Mouse (Mus musculus): Measurements from ENCODE around the gene Ncoa6. TPM values are rescaled to one million over a fixed set of nuclear protein-coding genes. Genes with fewer than 3 reads are reported as not detected.

Gene Ncoa6
- polyA plus RNA-seq, 1 experiment from 2014 or later = 31.0 TPM

DNA sequence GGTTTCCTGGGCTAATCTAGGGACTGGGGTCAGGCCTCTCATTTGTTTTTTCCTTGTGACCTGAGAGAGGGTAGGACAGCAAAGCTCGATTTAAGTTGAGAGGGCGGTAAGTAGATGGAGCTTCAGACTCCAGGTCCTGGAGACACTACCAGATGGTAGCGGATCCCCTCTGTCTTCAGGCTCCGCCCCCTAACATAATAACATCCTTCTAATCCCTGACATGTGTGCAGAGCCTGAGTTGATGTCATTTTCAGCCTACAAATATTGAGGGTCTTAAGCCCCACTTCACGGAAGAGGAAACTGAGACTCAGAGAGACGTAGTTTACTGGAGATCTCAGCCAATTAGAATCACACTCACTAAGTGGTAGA, 91.4 kb downstream of the Ncoa6 start:
- Histone ChIP-seq H3K9me3 (ENCODE audit: control insufficient read depth, low read length) (no peaks in the 10 kb centered on the region), H3K4me3 (ENCODE audit: low read depth, low read length) (peak overlapping the region; percentile 87), H3K4me2 (ENCODE audit: low read depth, severe bottlenecking) (peak overlapping the region; percentile 80), H3K9ac (ENCODE audit: low read length) (peak overlapping the region; percentile 94), H3K36me3 (ENCODE audit: control insufficient read depth, insufficient read depth, low read length) (no peaks in the 10 kb centered on the region), H3K4me1 (ENCODE audit: control insufficient read depth, insufficient read depth, low read length) (no peaks in the 10 kb centered on the region), H3K27ac (replicated peaks; ENCODE audit: low read depth, low read length) (no peak overlapping the region; the same call in 1 of the 2 replicates), H3K27me3 (ENCODE audit: control insufficient read depth, insufficient read depth, low read length) (peaks cover 10% of the 10 kb centered on the region; the same call in 1 of the 2 replicates)
- DNase-seq (ENCODE audit: low spot score) (no peak), ATAC-seq (ENCODE audit: insufficient number of reproducible peaks, low FRiP score, low TSS enrichment, low read depth) (no peak; the same call in 1 of the 2 replicates)
- WGBS = 25% methylated on average over 6 of the region's 6 CpGs

- Histone ChIP-seq H3K9ac (ENCODE audit: low read length) (peak overlapping the region; percentile 94), H3K9me3 (ENCODE audit: control insufficient read depth, low read length) (no peaks in the 10 kb centered on the region), H3K4me2 (ENCODE audit: low read depth, severe bottlenecking) (peak overlapping the region; percentile 80), H3K4me1 (ENCODE audit: control insufficient read depth, insufficient read depth, low read length) (no peaks in the 10 kb centered on the region), H3K4me3 (ENCODE audit: low read depth, low read length) (peak overlapping the region; percentile 87), H3K36me3 (ENCODE audit: control insufficient read depth, insufficient read depth, low read length) (no peaks in the 10 kb centered on the region), H3K27me3 (ENCODE audit: control insufficient read depth, insufficient read depth, low read length) (peaks cover 10% of the 10 kb centered on the region; the same call in 1 of the 2 replicates), H3K27ac (replicated peaks; ENCODE audit: low read depth, low read length) (peak overlapping the region; percentile 89)
- ATAC-seq (ENCODE audit: insufficient number of reproducible peaks, low FRiP score, low TSS enrichment, low read depth) = peak; percentile 89
- WGBS = under 1% methylated on average over 68 of the region's 68 CpGs
- DNase-seq (ENCODE audit: low spot score) = peak; percentile 98
Observed at GRCm38 (mm10) chr2:155381643-155382331, 91.9 kb downstream of the Ncoa6 start.

DNA sequence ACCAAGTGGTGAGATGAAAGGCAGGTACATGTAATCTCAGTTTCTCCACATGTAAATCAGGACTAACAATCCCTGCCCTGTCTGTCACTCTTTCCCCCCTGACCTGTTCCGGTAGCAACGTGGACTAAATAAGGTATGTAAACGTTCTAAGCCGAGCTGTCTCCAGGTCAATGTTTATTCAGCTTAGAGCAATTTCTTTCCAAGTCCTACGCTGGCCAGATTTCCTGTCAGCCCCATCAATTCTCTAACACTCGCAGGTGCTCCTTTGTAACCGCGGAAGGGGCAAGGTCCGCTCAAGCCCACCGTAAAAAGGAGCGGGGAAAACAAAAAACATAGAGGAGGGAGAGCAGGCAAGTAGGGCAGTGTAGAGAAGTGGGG, 92.6 kb downstream of the Ncoa6 start:
- H3K9me3 ChIP-seq (ENCODE audit: control insufficient read depth, low read length) = no peaks in the 10 kb centered on the region
- 3% methylated on average over 11 of the region's 11 CpGs for WGBS
- no peaks in the 10 kb centered on the region for H3K36me3 ChIP-seq (ENCODE audit: control insufficient read depth, insufficient read depth, low read length)
- peak; percentile 23 for DNase-seq (ENCODE audit: low spot score)
- no peak overlapping the region for H3K27ac ChIP-seq (replicated peaks; ENCODE audit: low read depth, low read length)
- H3K4me3 ChIP-seq (ENCODE audit: low read depth, low read length) = peak overlapping the region; percentile 87
- peaks cover 10% of the 10 kb centered on the region; the same call in 1 of the 2 replicates for H3K27me3 ChIP-seq (ENCODE audit: control insufficient read depth, insufficient read depth, low read length)
- no peak for ATAC-seq (ENCODE audit: insufficient number of reproducible peaks, low FRiP score, low TSS enrichment, low read depth)
- H3K9ac ChIP-seq (ENCODE audit: low read length) = peak overlapping the region; percentile 94
- H3K4me2 ChIP-seq (ENCODE audit: low read depth, severe bottlenecking) = peak overlapping the region; percentile 80
- no peaks in the 10 kb centered on the region for H3K4me1 ChIP-seq (ENCODE audit: control insufficient read depth, insufficient read depth, low read length)

DNA sequence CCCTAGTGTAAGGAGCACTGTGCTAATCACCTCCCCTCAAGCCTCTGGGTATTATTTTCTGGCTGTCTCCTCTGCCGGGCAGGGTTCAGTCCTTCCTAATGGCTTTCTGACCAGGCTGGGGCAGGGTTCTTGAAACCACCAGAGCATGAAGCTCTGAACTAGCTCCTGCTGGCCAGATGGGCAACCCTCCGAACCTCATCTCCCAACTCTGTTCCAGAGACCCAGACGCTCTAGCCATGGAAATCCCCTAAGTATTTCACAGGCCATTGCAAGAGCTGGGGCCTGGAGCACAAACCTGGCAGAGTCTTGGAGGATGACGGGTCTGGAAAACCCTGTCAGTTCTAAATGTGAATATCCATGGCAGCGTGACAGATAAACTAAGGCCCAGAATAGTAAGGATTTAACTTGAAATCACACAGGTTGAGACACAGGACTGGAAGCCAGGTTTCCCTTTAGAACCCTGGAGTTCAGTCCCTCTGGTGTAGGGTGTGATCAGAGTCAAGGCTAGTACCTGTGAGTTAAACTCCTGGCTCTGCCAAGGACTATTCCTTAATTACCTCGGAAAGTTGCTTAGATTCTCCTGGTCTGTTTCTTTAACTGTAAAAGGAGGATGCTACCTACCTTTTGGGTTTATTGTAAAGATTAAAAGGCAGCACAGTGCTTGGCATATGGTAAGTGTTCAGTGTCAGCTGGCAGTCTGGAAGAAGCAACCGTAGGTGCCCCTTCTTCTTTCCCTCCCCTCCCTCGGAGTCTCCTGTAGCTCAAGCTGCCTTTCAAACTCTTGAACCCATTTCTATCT, 93.2 kb downstream of the Ncoa6 start, which contains the start of gene Trp53inp2:
TSS of gene Trp53inp2 (plus strand) at position 799 of the 799 bp plus-strand sequence.
- no peaks in the 10 kb centered on the region for H3K4me1 ChIP-seq (ENCODE audit: control insufficient read depth, insufficient read depth, low read length)

DNA sequence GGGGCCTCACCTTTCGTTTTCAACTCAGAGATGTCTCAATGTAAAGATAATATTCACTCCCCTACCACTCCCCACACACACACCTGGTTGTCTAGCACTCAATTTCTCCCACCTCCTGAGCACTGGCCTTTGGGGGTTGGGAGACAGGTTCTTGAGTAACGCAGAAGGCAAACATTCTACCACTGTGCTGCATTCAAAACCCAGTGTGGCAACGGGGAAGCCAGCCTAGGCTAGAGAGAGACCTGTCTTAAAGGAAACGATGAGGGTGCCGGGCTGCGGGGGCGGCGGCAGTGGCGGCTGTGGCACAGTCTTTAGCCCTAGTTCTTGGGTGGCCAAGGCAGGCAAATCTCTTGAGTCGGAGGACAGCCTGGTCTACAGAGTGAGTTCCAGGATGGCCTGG, 97.5 kb downstream of the Ncoa6 start:
- no peak for DNase-seq (ENCODE audit: low spot score)
- Histone ChIP-seq H3K9me3 (ENCODE audit: control insufficient read depth, low read length) (no peaks in the 10 kb centered on the region), H3K36me3 (ENCODE audit: control insufficient read depth, insufficient read depth, low read length) (no peaks in the 10 kb centered on the region), H3K27me3 (ENCODE audit: control insufficient read depth, insufficient read depth, low read length) (peaks cover 7% of the 10 kb centered on the region; the same call in 1 of the 2 replicates), H3K27ac (replicated peaks; ENCODE audit: low read depth, low read length) (no peak overlapping the region), H3K4me1 (ENCODE audit: control insufficient read depth, insufficient read depth, low read length) (no peaks in the 10 kb centered on the region), H3K4me3 (ENCODE audit: low read depth, low read length) (no peak overlapping the region), H3K4me2 (ENCODE audit: low read depth, severe bottlenecking) (no peak overlapping the region), H3K9ac (ENCODE audit: low read length) (no peak overlapping the region)
- no peak for ATAC-seq (ENCODE audit: insufficient number of reproducible peaks, low FRiP score, low TSS enrichment, low read depth)
- WGBS = 79% methylated on average over 10 of the region's 10 CpGs

More for the DNA sequence above, 93.2 kb downstream of the Ncoa6 start, which contains the start of gene Trp53inp2:
- peak within 1 kb of the TSS; percentile 94 for H3K9ac ChIP-seq (ENCODE audit: low read length)
- 51% methylated on average over 8 of the region's 8 CpGs for WGBS
- peak within 1 kb of the TSS; percentile 87 for H3K4me3 ChIP-seq (ENCODE audit: low read depth, low read length)
- ATAC-seq (ENCODE audit: insufficient number of reproducible peaks, low FRiP score, low TSS enrichment, low read depth) (no peak), DNase-seq (ENCODE audit: low spot score) (no peak)
- peak within 1 kb of the TSS; percentile 80 for H3K4me2 ChIP-seq (ENCODE audit: low read depth, severe bottlenecking)
- H3K27ac ChIP-seq (replicated peaks; ENCODE audit: low read depth, low read length) = peak within 1 kb of the TSS; percentile 89
- H3K27me3 ChIP-seq (ENCODE audit: control insufficient read depth, insufficient read depth, low read length) = peaks cover 10% of the 10 kb centered on the region; the same call in 1 of the 2 replicates
- H3K9me3 ChIP-seq (ENCODE audit: control insufficient read depth, low read length) = no peaks in the 10 kb centered on the region
- H3K36me3 ChIP-seq (ENCODE audit: control insufficient read depth, insufficient read depth, low read length) = no peaks in the 10 kb centered on the region

- H3K9ac ChIP-seq (ENCODE audit: low read length) = no peak overlapping the region
- no peaks in the 10 kb centered on the region for H3K4me1 ChIP-seq (ENCODE audit: control insufficient read depth, insufficient read depth, low read length)
- H3K36me3 ChIP-seq (ENCODE audit: control insufficient read depth, insufficient read depth, low read length) = no peaks in the 10 kb centered on the region
- H3K27me3 ChIP-seq (ENCODE audit: control insufficient read depth, insufficient read depth, low read length) = no peaks in the 10 kb centered on the region
- no peak overlapping the region for H3K4me2 ChIP-seq (ENCODE audit: low read depth, severe bottlenecking)
- no peaks in the 10 kb centered on the region for H3K9me3 ChIP-seq (ENCODE audit: control insufficient read depth, low read length)
- DNase-seq (ENCODE audit: low spot score) = no peak
- no peak overlapping the region for H3K27ac ChIP-seq (replicated peaks; ENCODE audit: low read depth, low read length)
- no peak for ATAC-seq (ENCODE audit: insufficient number of reproducible peaks, low FRiP score, low TSS enrichment, low read depth)
- H3K4me3 ChIP-seq (ENCODE audit: low read depth, low read length) = no peak overlapping the region
Observed at GRCm38 (mm10) chr2:155374521-155374920, 99.2 kb downstream of the Ncoa6 start.

GRCm38 (mm10) chr2:155373886-155374285, 99.8 kb downstream of the Ncoa6 start:
- 87% methylated on average over 1 of the region's 1 CpGs for WGBS

DNA sequence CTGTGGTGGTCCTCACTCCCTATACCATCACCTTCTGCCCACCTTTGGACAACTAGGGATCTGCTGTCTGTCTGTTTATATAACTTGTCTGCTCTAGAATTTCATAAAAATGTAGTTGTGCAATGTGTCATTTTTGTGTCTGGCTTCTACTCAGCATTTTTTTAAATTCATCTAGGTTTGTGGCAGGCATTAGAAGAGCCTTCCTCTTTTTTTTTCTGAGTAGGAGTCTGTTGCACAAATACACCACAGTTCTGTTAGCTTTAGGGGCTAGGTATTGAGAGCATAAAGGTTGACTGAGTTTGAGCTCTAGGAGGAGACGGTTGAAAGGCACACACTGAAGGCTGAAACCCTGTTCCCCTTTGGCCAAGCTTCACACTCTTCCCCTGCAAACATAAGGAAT, 100.4 kb downstream of the Ncoa6 start:
- Histone ChIP-seq H3K36me3 (ENCODE audit: control insufficient read depth, insufficient read depth, low read length) (no peaks in the 10 kb centered on the region), H3K9ac (ENCODE audit: low read length) (no peak overlapping the region), H3K9me3 (ENCODE audit: control insufficient read depth, low read length) (no peaks in the 10 kb centered on the region), H3K27ac (replicated peaks; ENCODE audit: low read depth, low read length) (no peak overlapping the region), H3K4me2 (ENCODE audit: low read depth, severe bottlenecking) (no peak overlapping the region), H3K4me3 (ENCODE audit: low read depth, low read length) (no peak overlapping the region), H3K27me3 (ENCODE audit: control insufficient read depth, insufficient read depth, low read length) (no peaks in the 10 kb centered on the region), H3K4me1 (ENCODE audit: control insufficient read depth, insufficient read depth, low read length) (no peaks in the 10 kb centered on the region)
- DNase-seq (ENCODE audit: low spot score) = no peak
- no peak for ATAC-seq (ENCODE audit: insufficient number of reproducible peaks, low FRiP score, low TSS enrichment, low read depth)
- WGBS = 93% methylated on average over 1 of the region's 1 CpGs

More at GRCm38 (mm10) chr2:155373886-155374285, 99.8 kb downstream of the Ncoa6 start:
- Histone ChIP-seq H3K27ac (replicated peaks; ENCODE audit: low read depth, low read length) (no peak overlapping the region), H3K4me3 (ENCODE audit: low read depth, low read length) (no peak overlapping the region), H3K4me1 (ENCODE audit: control insufficient read depth, insufficient read depth, low read length) (no peaks in the 10 kb centered on the region), H3K9me3 (ENCODE audit: control insufficient read depth, low read length) (no peaks in the 10 kb centered on the region), H3K36me3 (ENCODE audit: control insufficient read depth, insufficient read depth, low read length) (no peaks in the 10 kb centered on the region), H3K27me3 (ENCODE audit: control insufficient read depth, insufficient read depth, low read length) (no peaks in the 10 kb centered on the region), H3K9ac (ENCODE audit: low read length) (no peak overlapping the region), H3K4me2 (ENCODE audit: low read depth, severe bottlenecking) (no peak overlapping the region)
- DNase-seq (ENCODE audit: low spot score) (no peak), ATAC-seq (ENCODE audit: insufficient number of reproducible peaks, low FRiP score, low TSS enrichment, low read depth) (no peak)
